Comparison of ENCODE assay signal across 35 mouse cellular contexts in the genomic region with DNA sequence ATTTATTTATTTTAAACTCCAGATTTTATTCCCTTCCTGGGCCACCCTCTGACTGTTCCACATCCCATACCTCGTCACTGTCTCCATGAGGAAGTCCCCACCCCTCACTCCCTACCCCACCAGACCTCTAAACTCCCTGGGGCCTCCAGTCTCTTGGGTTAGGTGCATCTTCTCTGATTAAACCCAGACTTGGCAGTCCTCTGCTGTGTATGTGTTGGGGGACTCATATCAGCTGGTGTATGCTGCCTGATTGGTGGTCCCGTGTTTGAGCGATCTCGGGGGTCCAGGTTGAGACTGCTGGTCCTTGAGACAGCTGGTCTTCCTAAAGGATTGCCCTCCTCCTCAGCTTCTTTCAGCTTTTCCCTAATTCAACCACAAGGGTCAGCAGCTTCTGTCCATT.
"Had no signal": no experiment of that assay in that cellular context is flagged by ENCODE, and none has a peak within 500 bp of the region (broad histone marks: within the 10 kb centered on the region; RNA-seq: fewer than 3 reads in every experiment).

No protein-coding gene starts in this region.

- ATAC-seq: hindbrain, embryonic 16.5 days; hindbrain, postnatal 0 days; inflammation-experienced regulatory T-cells, adult 6 months; intestine, embryonic 15.5 days; intestine, embryonic 16.5 days; intestine, postnatal 0 days had no signal

- H3K36me3 ChIP-seq: heart, embryonic 15.5 days; hindbrain, embryonic 12.5 days; hindbrain, embryonic 13.5 days; hindbrain, embryonic 15.5 days; intestine, embryonic 15.5 days; kidney, embryonic 15.5 days had no signal

- DNase-seq: heart, postnatal 10 days; heart, postnatal 14 days; heart, postnatal 36 days; heart, postnatal 4 days; kidney, adult 11 months; kidney, adult 18-20 months; kidney, adult 2 months; kidney, adult 8-10 months; kidney, adult 9 months; kidney, postnatal 10 days; kidney, postnatal 14 days; kidney, postnatal 25 days; kidney, postnatal 36 days; kidney, postnatal 4 days; layer of hippocampus, adult 9-11 months; layer of hippocampus, postnatal 36 days had no signal

- H3K9ac ChIP-seq: heart, embryonic 12.5 days; heart, embryonic 13.5 days; heart, embryonic 15.5 days; hindbrain, embryonic 12.5 days; hindbrain, embryonic 13.5 days; hindbrain, embryonic 14.5 days; hindbrain, embryonic 15.5 days; intestine, embryonic 15.5 days; kidney, embryonic 15.5 days had no signal

- H3K27me3 ChIP-seq: heart, embryonic 12.5 days; heart, embryonic 13.5 days; heart, embryonic 15.5 days; hindbrain, embryonic 12.5 days; hindbrain, embryonic 13.5 days; hindbrain, embryonic 15.5 days; intestine, embryonic 15.5 days; kidney, embryonic 15.5 days had no signal

- H3K4me2 ChIP-seq: heart, embryonic 11.5 days; heart, embryonic 12.5 days; heart, embryonic 13.5 days; heart, embryonic 15.5 days; hindbrain, embryonic 12.5 days; hindbrain, embryonic 13.5 days; hindbrain, embryonic 14.5 days; hindbrain, embryonic 15.5 days; intestine, embryonic 15.5 days; kidney, embryonic 15.5 days had no signal

- H3K4me3 ChIP-seq: heart, embryonic 10.5 days; heart, embryonic 12.5 days; heart, embryonic 13.5 days; heart, embryonic 15.5 days; hindbrain, embryonic 10.5 days; hindbrain, embryonic 12.5 days; hindbrain, embryonic 13.5 days; hindbrain, embryonic 15.5 days; intestine, embryonic 15.5 days; kidney, embryonic 15.5 days; layer of hippocampus, adult 2 months had no signal

- H3K27ac ChIP-seq: heart, embryonic 10.5 days; heart, embryonic 13.5 days; heart, embryonic 15.5 days; hindbrain, embryonic 10.5 days; hindbrain, embryonic 12.5 days; hindbrain, embryonic 13.5 days; hindbrain, embryonic 14.5 days; hindbrain, embryonic 15.5 days; hindbrain, postnatal 0 days; intestine, embryonic 15.5 days; kidney, embryonic 15.5 days; kidney, postnatal 0 days; layer of hippocampus, adult 2 months had no signal

- H3K9me3 ChIP-seq: heart, embryonic 10.5 days; heart, embryonic 12.5 days; heart, embryonic 13.5 days; heart, embryonic 15.5 days; hindbrain, embryonic 13.5 days; intestine, embryonic 15.5 days; kidney, embryonic 15.5 days had no signal
